Mouse (Mus musculus): ENCODE measurements at regions not wholly inside any gene's neighbourhood (a gene's known extent, or its start where the extent isn't known, plus 50 kb on each side); places are given as distances from the start of the nearest gene placed in this dataset.

DNA sequence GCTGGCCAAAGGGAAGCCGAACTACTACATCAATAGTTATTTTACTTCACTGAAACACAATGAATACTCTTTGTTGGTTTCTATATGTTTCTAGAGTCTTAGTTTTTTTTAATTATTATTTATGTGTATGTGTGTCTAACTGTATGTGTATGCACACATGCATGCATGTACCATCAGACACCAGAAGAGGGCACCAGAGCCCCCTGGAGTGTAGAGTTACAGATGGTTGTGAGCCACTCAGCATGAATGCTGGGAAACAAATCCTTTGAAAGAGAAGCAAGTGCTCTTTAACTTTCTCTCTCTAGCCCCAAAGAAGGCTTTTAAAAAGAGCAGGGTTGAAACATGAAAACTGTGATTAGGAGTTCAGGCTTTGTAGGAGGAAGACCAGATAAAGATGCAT, 290.7 kb downstream of the Sorl1 start:
- DNase-seq: no peak

DNA sequence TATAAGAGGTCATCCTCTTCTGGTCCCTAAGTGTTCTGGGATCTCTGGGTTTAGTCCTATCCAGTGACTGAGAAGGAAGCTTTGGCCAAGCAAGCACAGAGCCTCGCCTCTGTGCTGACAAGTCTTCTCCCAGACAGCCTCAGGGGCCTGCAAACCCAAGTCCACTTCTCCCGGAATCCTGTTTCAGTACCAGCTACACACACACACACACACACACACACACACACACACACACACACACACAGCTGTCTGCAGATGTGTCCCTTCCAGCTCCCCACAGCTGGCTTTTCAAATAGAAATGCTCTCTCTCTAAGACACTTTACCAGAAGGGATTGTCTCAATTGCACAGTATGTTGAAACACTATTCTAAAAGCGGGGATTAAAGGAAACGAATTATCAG, 296.7 kb downstream of the Sorl1 start:
- DNase-seq: no peak

DNA sequence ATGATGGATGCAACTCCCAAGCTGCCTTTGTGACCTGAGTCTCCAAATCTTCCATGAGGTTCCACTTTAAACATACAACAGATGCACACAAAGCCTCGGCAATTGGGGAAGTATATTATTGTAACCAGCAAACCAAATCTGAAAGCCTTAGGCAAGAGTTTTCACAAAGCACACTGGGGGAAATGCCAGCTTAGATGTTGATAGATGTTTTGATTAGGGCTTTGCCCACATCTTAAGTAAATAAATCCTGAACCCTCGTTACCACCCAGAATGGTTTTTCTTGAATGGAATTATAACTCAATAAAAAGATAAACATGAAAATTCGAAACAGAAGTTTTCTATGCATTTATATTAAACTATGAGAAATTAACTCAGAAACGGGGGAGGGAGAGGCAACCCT, 302.7 kb downstream of the Sorl1 start:
- DNase-seq: no peak

DNA sequence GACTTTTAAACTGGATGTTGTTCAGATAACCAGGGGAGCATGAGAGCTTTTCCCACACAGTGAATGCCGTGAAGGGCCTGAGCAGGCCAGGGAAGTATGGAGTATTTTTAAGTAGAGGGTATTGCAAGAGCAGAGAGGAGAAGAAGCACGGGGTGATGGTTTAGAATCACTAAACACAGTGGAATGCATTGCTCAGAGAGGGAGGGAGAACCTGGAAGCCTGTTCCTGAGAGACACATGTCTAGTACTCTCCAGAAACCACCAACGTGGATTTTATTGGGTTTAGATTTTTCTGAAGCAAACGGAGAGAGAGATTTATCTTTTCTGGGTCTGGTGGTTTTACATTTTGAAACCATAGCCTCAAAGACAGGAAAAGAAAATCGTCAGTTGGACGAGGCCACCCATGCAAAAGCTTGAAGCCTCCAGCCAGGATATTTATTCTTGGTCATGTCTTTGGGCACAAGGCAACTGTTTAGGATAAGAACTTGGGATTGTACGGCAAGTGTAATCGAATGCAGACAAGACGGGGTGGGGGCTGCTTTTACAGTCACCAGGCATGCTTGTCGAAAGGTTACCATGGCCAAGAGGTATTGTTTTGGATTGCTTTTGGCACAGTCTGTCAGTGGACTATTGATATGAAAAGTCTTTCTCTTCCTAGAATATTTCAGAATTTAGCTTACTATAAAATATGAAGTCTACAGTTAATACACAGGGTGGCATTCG, 306.2 kb downstream of the Sorl1 start:
- DNase-seq: no peak

DNA sequence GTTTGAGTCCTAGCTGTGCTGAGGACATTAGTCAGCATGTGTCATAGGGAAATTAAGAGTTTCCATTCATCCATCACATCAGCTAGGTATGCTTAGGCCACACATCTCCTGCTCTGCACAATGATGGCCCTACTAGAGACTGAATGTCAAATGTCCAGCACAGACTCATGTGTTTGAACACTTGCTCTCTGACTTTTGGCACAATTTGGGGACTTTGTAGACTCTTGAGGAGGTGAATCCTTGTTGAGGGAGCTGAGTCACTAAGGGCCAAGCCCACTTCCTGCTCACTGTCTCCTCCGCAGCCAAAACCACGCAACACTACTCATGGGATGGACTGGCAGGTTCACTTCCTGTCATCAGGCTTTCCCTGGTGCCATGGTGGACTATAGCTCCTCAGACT, 308.2 kb downstream of the Sorl1 start:
- no peak for DNase-seq

DNA sequence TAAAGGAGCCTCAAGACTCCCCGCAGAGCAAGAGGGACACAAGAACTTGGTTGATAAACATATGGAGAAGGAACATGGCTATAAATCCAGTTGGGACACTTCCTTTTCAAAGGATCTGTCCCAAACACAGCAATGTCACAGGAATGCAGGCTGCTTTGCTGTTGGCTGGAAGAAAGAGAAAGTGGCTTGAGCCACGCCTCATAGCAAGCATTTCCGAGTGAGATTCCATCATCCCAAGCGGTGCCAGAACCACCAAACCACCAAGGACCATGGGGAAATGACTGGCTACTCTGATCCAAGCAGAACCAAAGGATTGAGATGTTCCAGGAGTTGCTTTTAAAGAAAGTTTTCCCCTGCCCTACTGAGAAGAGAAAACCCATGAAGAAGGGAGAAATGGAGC, 314.8 kb downstream of the Sorl1 start:
- no peak for DNase-seq

DNA sequence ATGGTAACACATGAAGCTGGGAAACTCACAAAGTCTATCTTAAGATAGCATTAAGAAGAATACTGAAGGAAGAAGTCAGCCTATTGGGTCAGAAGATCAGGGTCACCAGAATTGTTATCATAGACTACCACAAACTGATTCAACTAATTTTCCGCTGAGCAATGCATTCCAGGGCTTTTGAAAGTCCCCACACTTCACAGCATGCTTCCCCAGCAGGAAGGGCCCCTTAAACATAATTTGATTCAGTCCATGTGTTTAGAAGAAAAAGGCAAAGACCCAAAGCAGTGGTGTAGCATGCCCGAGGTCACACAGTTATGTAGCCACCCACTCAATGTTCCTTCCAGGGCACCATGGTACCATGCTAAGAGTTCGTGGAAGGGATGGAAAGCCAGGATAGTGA, 315.3 kb downstream of the Sorl1 start:
- no peak for DNase-seq

DNA sequence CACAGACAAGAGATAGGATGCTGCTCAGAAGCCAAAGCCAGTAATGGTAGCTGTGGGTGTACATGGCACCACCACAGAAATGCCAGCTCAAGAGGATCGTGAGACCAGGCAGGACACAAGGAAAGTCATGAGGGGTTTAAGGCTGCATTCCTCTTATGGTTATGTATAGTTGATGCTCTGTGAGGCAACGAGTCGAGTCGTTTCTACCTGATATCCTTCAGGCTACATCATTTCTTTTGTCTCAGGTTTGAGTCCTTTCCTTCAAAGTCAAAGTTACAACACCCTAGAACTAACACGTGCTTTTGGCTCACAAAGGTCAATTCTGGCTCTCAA, 317.8 kb downstream of the Sorl1 start:
- DNase-seq: no peak

DNA sequence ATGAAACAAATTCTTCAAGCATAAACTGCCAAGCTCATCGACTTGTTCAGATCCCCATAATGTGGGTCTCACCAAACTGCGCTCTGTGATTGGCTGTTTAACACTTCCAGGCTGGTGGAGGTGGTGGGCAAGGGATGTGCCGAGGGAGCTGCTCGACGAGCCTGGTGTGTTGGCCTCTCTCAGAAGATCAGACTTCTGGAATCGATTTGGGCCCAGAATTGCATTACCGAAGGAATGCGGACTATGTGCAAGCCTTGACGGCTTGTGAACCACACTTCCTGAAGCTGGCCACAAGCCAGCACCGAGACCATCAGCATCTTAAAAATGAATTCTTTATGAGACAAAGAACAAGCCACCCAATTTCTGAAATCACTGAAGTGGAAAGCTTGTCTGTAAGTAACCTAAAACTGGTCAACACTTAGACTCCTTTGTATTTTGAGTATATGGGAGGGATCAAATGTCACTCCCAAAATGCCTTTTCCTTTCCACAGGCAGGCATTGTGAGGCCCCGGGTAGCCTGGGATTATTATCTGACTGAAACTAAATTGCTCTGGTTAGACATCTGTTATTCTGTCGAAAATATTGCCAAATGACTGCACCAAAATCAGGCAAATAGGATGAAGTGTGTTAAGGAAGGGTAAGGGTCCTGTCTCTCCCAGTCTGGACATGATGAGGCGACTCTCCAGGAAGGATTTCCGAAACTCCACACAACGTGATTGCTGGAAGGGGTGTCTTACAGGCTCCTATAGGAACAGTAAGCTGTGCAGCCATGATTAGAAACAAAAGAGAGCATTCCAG, 318.4 kb downstream of the Sorl1 start:
- DNase-seq: no peak

DNA sequence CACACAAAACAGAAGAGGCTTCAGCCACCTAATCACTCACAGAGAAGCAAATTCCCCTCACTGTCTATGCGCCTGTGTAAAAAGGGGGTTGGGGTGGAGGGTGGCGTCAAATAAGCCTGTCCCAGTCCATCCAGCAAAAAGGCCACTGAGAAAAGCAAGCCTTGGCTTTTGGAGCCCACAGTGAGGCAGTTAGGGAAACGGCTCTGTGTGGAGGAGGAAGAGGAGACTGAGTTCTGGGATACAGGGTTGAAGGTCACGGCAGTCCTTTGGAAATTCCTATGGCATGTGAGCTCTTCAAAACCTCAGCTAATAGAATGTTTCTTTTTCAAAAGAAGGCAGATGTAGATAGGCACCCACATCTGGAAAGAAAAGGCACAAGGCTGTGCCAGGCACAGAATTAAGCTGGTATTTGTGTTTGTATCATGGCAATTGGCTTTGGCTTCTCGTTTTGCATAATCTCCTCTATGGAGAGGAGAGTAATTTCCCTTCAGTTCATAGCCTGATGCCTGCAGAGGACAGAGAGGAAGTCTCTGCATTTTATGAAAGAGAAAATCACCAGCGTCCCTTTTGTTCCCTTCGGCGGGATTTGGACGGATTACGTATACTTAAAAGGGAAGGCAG, 319.3 kb downstream of the Sorl1 start:
- no peak for DNase-seq

DNA sequence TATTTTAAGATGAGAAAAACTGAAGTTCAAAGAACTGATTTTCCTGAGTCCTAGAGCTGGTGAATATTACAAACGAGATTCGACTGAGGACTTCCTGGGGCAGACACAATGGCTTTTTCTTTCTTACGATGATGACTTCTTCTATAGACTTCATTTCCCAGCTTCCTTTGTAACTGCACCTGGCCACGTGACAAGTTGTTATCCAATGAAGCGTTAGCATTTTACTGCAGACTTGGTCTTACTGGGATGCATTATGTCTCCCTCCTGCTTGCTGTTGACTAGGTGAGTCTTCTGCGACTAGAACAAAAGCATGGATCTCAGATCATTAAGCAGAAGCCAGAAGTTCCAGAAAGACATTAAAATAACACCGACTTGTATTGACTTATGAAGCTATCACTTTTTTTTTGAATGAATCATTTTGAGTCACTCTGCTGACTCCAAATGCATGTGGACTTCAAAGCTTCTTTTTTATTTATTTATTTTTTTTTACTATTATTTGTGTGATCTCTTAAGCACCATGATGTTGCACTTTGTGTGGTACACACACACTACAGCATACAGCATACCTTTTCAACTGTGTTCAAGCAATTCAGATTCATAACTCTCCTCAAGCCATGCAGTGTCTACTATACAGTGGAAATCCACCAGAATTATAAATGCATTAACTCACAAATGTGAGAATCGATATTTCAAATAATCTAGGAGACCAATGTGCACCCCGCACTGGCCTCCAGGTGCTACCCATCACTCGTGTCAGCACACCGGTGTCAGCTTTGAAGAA, 320.2 kb downstream of the Sorl1 start:
- DNase-seq: no peak

DNA sequence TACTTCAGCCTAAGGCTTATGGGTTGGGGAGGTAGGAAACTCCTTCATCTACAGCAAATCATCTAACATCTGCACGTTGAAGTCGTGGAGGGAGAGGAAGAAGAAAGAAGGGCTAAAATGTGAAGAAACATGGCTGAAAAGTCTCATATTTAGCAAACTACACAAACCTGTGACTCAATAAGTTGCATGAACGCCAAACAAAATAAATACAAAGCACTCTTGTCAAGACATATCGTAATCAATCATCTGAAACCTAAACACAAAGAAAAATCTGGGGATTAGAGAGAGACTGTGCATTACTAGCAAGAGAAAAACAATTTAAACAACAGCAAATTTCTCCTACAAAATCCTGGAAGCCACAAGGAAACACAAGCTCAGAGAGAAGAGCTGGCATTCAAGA, 322.7 kb downstream of the Sorl1 start:
- DNase-seq: no peak

DNA sequence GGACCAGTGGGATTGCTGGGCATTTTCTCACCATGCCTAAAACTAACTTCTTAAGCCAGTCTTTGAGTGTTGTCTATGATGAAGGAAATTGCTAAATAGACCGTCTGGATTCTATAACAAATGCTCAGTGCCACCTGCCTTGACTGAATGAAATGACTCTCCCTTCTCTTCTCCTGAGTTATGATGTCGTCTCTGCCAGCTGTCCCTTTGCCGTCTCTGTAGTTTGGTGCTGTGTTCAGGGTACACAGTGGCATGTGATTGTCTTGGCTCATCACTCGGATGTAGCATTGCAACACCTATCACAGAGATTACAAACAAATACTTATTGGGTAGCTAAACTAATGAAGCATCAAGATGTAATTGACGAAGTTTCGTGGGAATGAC, 331.3 kb downstream of the Sorl1 start:
- no peak for DNase-seq

DNA sequence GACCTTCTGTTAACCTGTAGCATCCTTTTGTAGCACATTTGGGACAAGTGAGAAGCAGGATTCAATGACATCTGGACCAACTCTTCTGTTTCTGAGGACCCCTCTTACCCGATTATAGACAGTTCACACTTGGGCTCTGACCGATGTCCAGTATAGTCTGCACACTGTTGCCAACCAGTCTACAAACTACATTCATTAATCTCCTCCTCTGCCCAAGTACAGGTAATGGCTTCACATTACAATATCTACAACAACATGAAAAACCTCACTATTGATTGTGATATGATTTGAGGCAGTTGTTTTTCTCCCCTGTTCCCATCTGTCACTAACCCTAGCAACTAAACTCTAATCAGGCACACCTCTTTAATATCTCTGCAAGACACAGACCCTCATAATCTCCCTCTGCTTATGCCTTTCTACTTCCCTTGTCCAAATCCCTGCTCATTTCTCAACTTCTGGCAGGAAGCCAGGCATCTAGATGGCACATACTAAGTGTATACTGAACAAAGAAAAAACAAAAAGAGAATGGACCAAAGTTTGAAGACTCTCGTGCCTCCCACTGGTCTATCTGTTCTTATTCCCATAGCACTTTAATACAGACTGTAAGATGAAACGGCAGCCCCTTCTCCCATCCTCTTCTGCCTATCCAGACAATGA, 331.8 kb downstream of the Sorl1 start:
- no peak for DNase-seq

DNA sequence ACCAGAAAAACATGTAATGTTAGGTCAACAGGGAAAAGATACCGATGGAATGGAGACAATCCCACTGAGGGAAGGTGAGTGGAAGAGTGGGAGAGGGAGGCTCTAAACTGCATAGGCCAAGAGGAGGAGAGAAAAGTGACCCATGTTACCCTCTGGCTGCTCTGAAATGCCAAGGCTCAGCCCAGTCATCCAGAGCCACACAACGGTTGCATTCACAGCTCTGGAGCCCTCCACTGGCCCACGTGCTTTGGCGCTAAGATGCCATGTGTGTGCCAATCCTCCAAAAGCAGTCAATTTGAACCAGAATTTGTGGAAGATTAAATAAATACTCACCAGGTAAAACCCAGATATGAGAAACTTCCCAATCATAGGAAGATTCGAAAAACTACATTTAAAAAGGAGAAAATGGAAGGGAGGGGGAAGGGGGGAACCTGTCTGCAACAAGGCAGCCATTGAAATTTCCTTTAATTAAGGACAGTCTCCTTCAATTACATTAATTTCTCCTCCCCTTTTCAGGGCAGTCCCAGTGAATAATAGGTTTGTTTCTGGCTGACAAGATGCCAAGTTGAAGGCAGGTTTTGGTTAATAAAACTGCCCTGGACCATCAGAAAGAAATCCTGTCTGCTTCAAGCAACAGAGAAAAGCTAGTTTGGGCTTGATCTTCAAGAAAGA, 332.5 kb downstream of the Sorl1 start:
- DNase-seq: no peak

DNA sequence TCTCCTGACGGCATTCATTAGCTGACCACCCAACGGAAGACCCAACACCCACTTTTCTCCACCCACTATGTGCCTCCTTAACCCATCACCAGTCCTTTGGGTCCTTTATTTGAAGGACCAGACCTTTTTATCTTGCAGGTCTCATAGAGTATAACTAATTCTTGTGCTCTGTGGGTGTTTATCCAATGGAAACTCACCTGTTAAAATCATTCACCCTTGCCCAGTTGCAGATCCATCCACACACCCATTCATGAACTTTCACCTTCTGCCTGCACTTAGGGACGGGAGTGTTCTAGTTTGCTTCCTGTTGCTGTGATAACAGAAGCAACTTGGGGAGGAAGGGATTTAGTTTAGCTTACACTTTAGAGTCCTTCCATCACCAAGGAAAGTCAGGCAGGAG, 339.0 kb downstream of the Sorl1 start:
- no peak for DNase-seq

DNA sequence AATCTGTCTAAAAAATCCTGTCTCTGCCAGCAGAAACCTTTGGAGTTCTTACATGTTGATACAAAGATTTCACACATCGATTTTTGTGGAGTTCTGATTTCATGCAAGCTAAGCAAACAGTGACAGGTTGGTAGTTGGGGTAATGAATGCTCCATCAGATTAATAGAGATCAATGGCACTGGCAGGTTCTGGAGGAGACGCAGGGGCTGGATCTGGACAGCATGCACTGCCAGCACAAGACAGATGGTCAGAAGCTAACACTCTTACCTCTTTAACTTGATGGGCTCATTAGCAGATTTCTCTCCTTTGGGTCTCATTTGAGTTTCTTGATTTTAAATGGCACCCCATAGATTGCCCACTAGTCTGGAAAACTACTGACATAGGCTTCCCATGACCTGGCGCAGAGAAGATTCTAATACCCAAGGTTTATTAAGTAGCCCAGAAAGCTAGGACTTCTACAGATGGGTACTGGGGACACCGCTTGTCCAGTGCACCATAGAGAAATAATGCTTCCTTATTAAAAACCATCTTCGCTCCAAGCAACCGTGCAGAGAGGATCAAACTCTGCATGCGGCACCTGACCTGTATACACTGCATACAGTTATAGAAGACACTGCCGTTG, 351.7 kb downstream of the Sorl1 start:
- DNase-seq: no peak

DNA sequence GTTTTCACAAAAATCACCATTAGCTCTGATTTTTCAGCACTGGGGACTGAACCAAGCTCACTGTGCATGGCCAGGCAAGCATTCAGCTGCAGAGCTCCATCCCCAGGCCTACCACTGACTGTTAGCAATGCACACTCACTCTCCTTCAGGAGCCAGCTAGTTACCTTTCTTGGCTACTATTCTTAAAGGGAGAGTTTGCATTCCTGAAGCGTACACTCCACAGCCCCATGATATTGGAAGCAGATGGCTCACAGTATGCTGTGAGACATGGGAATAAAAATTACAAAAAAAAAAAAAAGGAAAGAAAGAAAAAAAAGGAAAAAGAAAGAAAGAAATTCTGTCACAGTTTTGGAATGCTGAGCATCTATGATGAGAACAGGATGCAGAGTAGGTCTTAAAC, 352.8 kb downstream of the Sorl1 start:
- no peak for DNase-seq

DNA sequence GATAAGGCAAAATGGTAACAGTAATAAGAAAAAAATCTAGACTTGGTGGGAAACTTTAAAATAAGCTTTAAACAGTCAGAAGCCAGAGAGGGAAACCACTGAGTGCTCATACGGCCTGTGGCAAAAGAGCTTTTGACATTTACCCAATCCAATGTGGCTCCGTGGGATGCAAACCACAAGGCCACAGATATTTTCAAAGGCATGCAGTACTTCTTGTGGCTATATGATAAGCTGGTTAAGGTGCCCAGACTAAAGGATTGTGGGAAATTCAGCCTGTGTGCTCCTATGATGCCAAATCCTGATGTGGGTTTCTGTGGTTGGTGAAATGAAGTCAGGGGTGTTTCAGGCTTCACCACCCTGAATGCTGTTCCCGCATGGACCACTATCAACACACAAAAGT, 355.8 kb downstream of the Sorl1 start:
- no peak for DNase-seq

DNA sequence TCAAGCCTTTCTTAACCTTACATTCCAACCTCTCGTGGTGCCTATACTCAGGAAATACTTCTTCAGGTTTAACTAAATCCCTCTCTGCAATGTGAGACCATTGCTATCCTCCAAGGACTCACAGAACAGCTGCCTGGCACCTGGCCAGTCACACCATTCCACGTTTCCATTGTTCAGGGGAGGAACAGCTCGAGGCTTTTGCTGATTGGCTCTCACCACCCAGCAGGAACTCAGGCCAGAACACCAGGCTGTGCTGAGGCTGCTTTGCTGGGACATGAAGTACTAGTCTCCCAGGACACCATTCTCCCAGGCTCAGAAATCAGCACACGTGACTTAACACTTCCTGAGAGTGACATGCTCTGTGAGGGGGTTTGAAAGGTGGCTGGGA, 357.6 kb downstream of the Sorl1 start:
- no peak for DNase-seq

DNA sequence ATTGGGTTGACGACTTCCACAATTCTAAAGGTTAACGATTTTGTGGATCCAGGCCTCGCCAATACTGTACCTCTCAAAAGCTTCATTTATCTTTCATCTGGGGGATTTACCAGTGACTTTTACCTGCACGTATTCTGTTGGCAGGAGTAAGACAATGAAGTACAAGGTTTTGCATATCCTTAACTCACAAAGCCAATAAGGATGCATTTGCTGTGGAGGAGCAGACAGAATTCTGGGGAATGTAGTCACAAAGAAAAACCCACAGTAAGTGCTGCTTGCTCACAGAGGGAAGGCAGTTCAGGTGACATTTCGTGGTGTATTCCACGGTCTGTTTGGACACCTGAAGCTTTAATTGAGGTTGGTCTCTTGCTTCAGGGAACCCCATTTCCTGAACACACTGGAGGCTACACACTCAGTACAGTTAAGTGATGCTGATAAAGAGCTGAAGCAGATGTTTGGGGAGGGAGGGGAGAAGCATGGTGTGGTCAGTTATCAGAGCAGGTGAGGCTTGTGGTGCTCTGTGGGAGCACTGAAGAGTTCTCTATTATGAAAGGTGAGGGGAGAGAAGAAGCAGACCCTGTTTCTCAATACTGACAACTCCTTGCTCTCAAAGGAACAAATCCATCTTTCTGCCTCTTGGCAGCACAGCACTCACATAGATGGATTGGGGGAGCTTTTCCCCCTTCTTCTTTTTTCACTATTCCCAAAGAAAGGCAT, 358.1 kb downstream of the Sorl1 start:
- no peak for DNase-seq
